Mouse (Mus musculus) thymus, postnatal 25 days (tissue): ENCODE measurements around the gene 9230112D13Rik.

Source experiments
- DNase-seq: peaks from one replicate; pipeline ENCODE4 v3.0.0; 2022

The 9230112D13Rik gene

GRCm38 (mm10) chr14:34522701-34523100, at the start of gene 9230112D13Rik:
9230112D13Rik (minus strand) TSS chr14:34522801.
- DNase-seq: no peak

- no peak for DNase-seq
These were observed 49.2 kb upstream of the 9230112D13Rik start for GRCm38 (mm10) chr14:34571610-34572387.

- no peak for DNase-seq
These were observed 48.3 kb upstream of the 9230112D13Rik start for GRCm38 (mm10) chr14:34570903-34571302.

GRCm38 (mm10) chr14:34570294-34570693, 47.7 kb upstream of the 9230112D13Rik start:
- peak; percentile 60 for DNase-seq

GRCm38 (mm10) chr14:34569534-34570194, 47.1 kb upstream of the 9230112D13Rik start:
- no peak for DNase-seq

- DNase-seq: no peak
These were observed 46.0 kb upstream of the 9230112D13Rik start for GRCm38 (mm10) chr14:34568626-34569025.

GRCm38 (mm10) chr14:34567697-34568096, 45.1 kb upstream of the 9230112D13Rik start:
- no peak for DNase-seq

GRCm38 (mm10) chr14:34566530-34566929, 43.9 kb upstream of the 9230112D13Rik start:
- no peak for DNase-seq

GRCm38 (mm10) chr14:34565711-34566110, 43.1 kb upstream of the 9230112D13Rik start:
- DNase-seq: no peak

- no peak for DNase-seq
These were observed 42.0 kb upstream of the 9230112D13Rik start for GRCm38 (mm10) chr14:34564646-34565045.

GRCm38 (mm10) chr14:34562393-34562792, 39.8 kb upstream of the 9230112D13Rik start:
- DNase-seq: no peak

- no peak for DNase-seq
These were observed 39.0 kb upstream of the 9230112D13Rik start for GRCm38 (mm10) chr14:34561647-34562046.

- DNase-seq: no peak
These were observed 36.3 kb upstream of the 9230112D13Rik start for GRCm38 (mm10) chr14:34558947-34559346.

GRCm38 (mm10) chr14:34555211-34555610, 32.6 kb upstream of the 9230112D13Rik start:
- DNase-seq: no peak

GRCm38 (mm10) chr14:34554047-34554446, 31.4 kb upstream of the 9230112D13Rik start:
- no peak for DNase-seq

GRCm38 (mm10) chr14:34553470-34553869, 30.9 kb upstream of the 9230112D13Rik start:
- DNase-seq: no peak

GRCm38 (mm10) chr14:34552226-34552625, 29.6 kb upstream of the 9230112D13Rik start:
- DNase-seq: no peak

- DNase-seq: peak; percentile 64
These were observed 26.5 kb upstream of the 9230112D13Rik start for GRCm38 (mm10) chr14:34549004-34549671.

- DNase-seq: no peak
These were observed 25.9 kb upstream of the 9230112D13Rik start for GRCm38 (mm10) chr14:34548391-34549001.

GRCm38 (mm10) chr14:34544545-34544944, 21.9 kb upstream of the 9230112D13Rik start:
- DNase-seq: no peak

GRCm38 (mm10) chr14:34544001-34544400, 21.4 kb upstream of the 9230112D13Rik start:
- no peak for DNase-seq

- no peak for DNase-seq
These were observed 21.0 kb upstream of the 9230112D13Rik start for GRCm38 (mm10) chr14:34543596-34543995.

- no peak for DNase-seq
These were observed 19.3 kb upstream of the 9230112D13Rik start for GRCm38 (mm10) chr14:34541896-34542295.
